ENCODE assay signal across 8 mouse cellular contexts in the genomic region with DNA sequence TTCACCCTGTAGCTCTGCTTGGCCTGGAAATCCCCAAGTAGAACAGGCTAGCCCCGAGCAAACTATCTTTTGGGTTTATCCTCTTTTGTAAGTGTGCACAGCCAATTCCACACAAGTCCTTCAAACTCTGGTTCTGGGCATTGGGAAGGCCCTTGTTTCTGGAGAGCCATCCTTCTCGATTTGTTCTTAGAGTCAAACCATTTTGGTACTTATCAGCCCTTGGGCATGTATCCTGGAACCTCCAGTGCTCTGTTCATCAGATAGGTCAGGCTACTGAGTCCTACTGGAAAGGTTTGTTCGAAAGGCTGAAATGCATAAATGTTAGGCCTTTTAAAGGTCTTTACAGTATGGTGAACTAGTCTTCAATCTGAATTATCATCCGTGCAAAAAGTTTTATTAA. TPM values are rescaled to one million over a fixed set of nuclear protein-coding genes. Genes with fewer than 3 reads are reported as not detected.
A peak's percentile ranks its signal among the peaks of the same experiment; 100 is the strongest.
DNase-seq lines count a peak whose midpoint lies in the region; ATAC-seq and TF ChIP-seq lines count a peak whose summit lies in the region.

No protein-coding gene starts in this region.

- DNase-seq in left cerebral cortex, adult 2 months (ENCODE audit: extremely low spot score in 1 of 2, low spot score in 2 of 2): no peak
- DNase-seq in left cerebral cortex, postnatal 4 days: no peak
- no peak for DNase-seq in embryonic facial prominence, embryonic 10.5 days (ENCODE audit: low spot score)
- no peak for DNase-seq in adrenal gland, postnatal 10 days
- DNase-seq in gastrocnemius, postnatal 14 days: no peak
- no peak for DNase-seq in layer of hippocampus, postnatal 10 days (ENCODE audit: low spot score in 2 of 2)

- H3K4me1 ChIP-seq in embryonic facial prominence, embryonic 10.5 days: peaks cover 24% of the 10 kb centered on the region
- H3K4me1 ChIP-seq in hindbrain, embryonic 15.5 days (replicated peaks): peaks cover 29% of the 10 kb centered on the region
- peaks cover 12% of the 10 kb centered on the region for H3K4me1 ChIP-seq in midbrain, embryonic 16.5 days (ENCODE audit: control insufficient read depth, insufficient read depth, low read length)

- H3K27me3 ChIP-seq in embryonic facial prominence, embryonic 10.5 days (replicated peaks; ENCODE audit: low read depth, poor library complexity, severe bottlenecking): 0 out of 2 replicates have a peak, but pooled peaks cover 7% of the 10 kb centered on the region
- no peaks in the 10 kb centered on the region for H3K27me3 ChIP-seq in hindbrain, embryonic 15.5 days
- no peaks in the 10 kb centered on the region for H3K27me3 ChIP-seq in midbrain, embryonic 16.5 days (ENCODE audit: control insufficient read depth, insufficient read depth, low read depth, low read length)

- peak overlapping the region; percentile 79 for H3K4me3 ChIP-seq in left cerebral cortex, adult 2 months
- H3K4me3 ChIP-seq in embryonic facial prominence, embryonic 10.5 days: peak overlapping the region; percentile 100
- peak overlapping the region; percentile 67 for H3K4me3 ChIP-seq in hindbrain, embryonic 15.5 days
- H3K4me3 ChIP-seq in midbrain, embryonic 16.5 days (ENCODE audit: low read depth, low read length): peak overlapping the region; percentile 96

- peak overlapping the region; percentile 96 for H3K27ac ChIP-seq in left cerebral cortex, adult 2 months
- peak overlapping the region; percentile 100 for H3K27ac ChIP-seq in embryonic facial prominence, embryonic 10.5 days (replicated peaks)
- H3K27ac ChIP-seq in hindbrain, embryonic 15.5 days (replicated peaks): peak overlapping the region; percentile 89
- no peak overlapping the region for H3K27ac ChIP-seq in midbrain, embryonic 16.5 days (ENCODE audit: low read length)

- H3K4me2 ChIP-seq in hindbrain, embryonic 15.5 days: peak overlapping the region; percentile 75
- peak overlapping the region; percentile 60 for H3K4me2 ChIP-seq in midbrain, embryonic 16.5 days (ENCODE audit: low read length)

- no peak for ATAC-seq in hindbrain, embryonic 15.5 days (ENCODE audit: low FRiP score, low read depth)
- ATAC-seq in midbrain, embryonic 16.5 days: no peak

- H3K36me3 ChIP-seq in embryonic facial prominence, embryonic 10.5 days (replicated peaks): peaks cover 30% of the 10 kb centered on the region
- H3K36me3 ChIP-seq in hindbrain, embryonic 15.5 days: peaks cover 4% of the 10 kb centered on the region; the same call in 1 of the 2 replicates
- H3K36me3 ChIP-seq in midbrain, embryonic 16.5 days (ENCODE audit: control insufficient read depth, insufficient read depth, low read length): no peaks in the 10 kb centered on the region

- intact Hi-C loops in left cerebral cortex, adult 2 months (cut with DNase I): loop anchor here (2.0 to 5.0 kb wide), 2 partner anchors 60 to 81 kb away; no protein-coding TSS in a partner anchor
- intact Hi-C loops in left cerebral cortex, postnatal 4 days (cut with DNase I): no loop called here
- intact Hi-C loops in gastrocnemius, postnatal 14 days (cut with DNase I; ENCODE audit: low total_unique reads): no loop called here

- peaks cover 6% of the 10 kb centered on the region; the same call in 1 of the 2 replicates for H3K9me3 ChIP-seq in embryonic facial prominence, embryonic 10.5 days
- no peaks in the 10 kb centered on the region for H3K9me3 ChIP-seq in hindbrain, embryonic 15.5 days
- peaks cover 2% of the 10 kb centered on the region; the same call in 1 of the 2 replicates for H3K9me3 ChIP-seq in midbrain, embryonic 16.5 days (replicated peaks; ENCODE audit: control insufficient read depth, low read length, poor library complexity, severe bottlenecking)

- TF ChIP-seq CTCF in left cerebral cortex, adult 2 months (IDR thresholded peaks at IDR 0.05): no peak

- peak overlapping the region; percentile 95 for H3K9ac ChIP-seq in hindbrain, embryonic 15.5 days
- no peak overlapping the region for H3K9ac ChIP-seq in midbrain, embryonic 16.5 days (ENCODE audit: low read depth, low read length)

- 53% methylated on average over 4 of the region's 4 CpGs for WGBS in embryonic facial prominence, embryonic 10.5 days
- 58% methylated on average over 4 of the region's 4 CpGs for WGBS in hindbrain, embryonic 15.5 days
- 49% methylated on average over 4 of the region's 4 CpGs for WGBS in midbrain, embryonic 16.5 days

RNA-seq across cellular contexts. Expression of a gene that starts 0.9 kb away (rescaled TPM):
- total RNA-seq in left cerebral cortex, adult 2 months (2021): 100 to 1,000 TPM; 129 to 131 TPM
- 100 to 1,000 TPM; 102 to 107 TPM for total RNA-seq in left cerebral cortex, postnatal 4 days (2021)
- polyA plus RNA-seq in embryonic facial prominence, embryonic 10.5 days (2016; fragmentation: Nextera tagmentation; extraction: Ambion mirVana): 6.5 and 7.7 TPM in 2 replicates
- 6.1 and 6.6 TPM in 2 replicates for polyA plus RNA-seq in hindbrain, embryonic 15.5 days (2015; fragmentation: Nextera tagmentation; extraction: Ambion mirVana)
- 4.7 and 5.8 TPM in 2 replicates for polyA plus RNA-seq in midbrain, embryonic 16.5 days (2015; fragmentation: Nextera tagmentation; extraction: Ambion mirVana)
- total RNA-seq in adrenal gland, postnatal 10 days (2021): 10 to 100 TPM; 41.3 to 62.7 TPM
- total RNA-seq in gastrocnemius, postnatal 14 days (2021): 10 to 100 TPM; 21.4 to 22.4 TPM
- total RNA-seq in layer of hippocampus, postnatal 10 days (2021): 100 to 1,000 TPM; 118 to 122 TPM

RNA-seq across cellular contexts. Expression of a gene that starts 41.9 kb away (rescaled TPM):
- under 1 TPM; 0.68 TPM for total RNA-seq in left cerebral cortex, adult 2 months (2021)
- under 1 TPM in 1 of 2 experiments, not detected in 1; 0.52 TPM for total RNA-seq in left cerebral cortex, postnatal 4 days (2021)
- polyA plus RNA-seq in embryonic facial prominence, embryonic 10.5 days (2016; fragmentation: Nextera tagmentation; extraction: Ambion mirVana): not detected in 2 replicates
- not detected in 2 replicates for polyA plus RNA-seq in hindbrain, embryonic 15.5 days (2015; fragmentation: Nextera tagmentation; extraction: Ambion mirVana)
- not detected in 2 replicates for polyA plus RNA-seq in midbrain, embryonic 16.5 days (2015; fragmentation: Nextera tagmentation; extraction: Ambion mirVana)
- not detected for total RNA-seq in adrenal gland, postnatal 10 days (2021)
- total RNA-seq in gastrocnemius, postnatal 14 days (2021): not detected
- total RNA-seq in layer of hippocampus, postnatal 10 days (2021): 1 to 10 TPM in 1 of 2 experiments, not detected in 1; 1.6 TPM
